Mouse (Mus musculus) lung, adult 18-20 months (tissue): ENCODE measurements at regions not wholly inside any gene's neighbourhood (a gene's known extent, or its start where the extent isn't known, plus 50 kb on each side); places are given as distances from the start of the nearest gene placed in this dataset.

Experiments
- DNase-seq, 2 experiments: peaks; one replicate each; pipeline ENCODE4 v3.0.0; 2022; ENCODE audit warnings: mixed read lengths in 2 of 2

DNA sequence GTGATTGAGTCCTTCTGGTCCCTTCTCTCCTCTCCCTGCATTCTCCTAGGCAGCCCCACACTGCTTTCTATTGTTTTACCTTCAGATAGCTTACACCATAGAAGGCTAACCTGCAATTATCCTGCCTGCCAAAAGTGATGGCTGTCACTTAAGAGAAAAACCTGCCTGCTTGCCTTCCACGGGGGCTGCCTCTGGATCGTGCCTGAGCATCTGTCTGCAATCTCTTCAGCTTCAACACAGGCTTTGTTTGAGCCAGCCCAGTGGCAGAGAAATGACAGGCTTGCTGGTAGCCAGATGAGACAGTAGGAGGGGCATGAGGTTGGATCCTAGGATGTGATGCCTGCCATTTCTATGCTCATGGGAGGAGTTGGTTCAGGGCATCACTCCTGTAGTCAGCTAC, 345.2 kb upstream of the Tshz3 start:
- DNase-seq: no peak

DNA sequence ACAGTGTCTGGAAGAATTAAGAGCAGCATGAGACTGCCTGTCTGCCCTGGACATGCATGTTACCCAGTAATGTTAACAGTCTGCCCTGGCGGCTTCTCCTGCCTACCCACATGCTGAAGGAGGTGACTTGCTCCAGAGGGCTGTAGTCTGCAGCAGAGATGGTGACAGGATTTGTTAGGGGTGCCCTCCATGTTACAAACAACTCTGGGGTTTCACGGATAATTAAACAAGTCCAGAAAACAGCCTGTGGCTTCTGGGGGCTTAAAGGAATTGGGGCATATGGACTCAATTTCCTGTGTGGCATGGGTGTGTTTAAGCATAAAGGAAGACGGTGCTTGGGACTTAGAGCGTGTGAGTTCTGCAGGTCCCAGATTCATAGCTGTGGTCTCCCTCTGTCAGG, 347.3 kb upstream of the Tshz3 start:
- no peak for DNase-seq

DNA sequence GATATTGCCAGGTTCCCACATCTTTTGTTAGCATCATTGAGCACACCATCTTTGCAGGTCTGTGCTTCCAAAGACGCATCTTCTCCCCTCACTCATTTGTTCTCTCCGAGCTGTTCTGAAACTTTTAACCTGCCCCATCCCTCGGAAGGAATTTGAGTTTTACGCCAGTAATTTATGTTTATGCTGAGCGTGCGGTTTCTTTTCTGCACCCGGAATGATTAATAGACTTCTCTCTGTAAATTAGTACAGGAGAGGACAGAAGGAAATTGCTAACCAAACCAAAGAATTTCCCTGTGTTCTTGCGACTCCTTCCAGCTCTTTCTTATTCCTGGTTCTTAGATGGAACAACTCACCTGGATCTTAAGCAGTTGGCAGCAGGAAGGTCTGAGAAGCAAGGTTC, 349.7 kb upstream of the Tshz3 start:
- DNase-seq: no peak

- no peak for DNase-seq
Observed at GRCm38 (mm10) chr7:36334857-36335256, 363.1 kb upstream of the Tshz3 start.

GRCm38 (mm10) chr7:36334091-36334490, 363.8 kb upstream of the Tshz3 start:
- DNase-seq: no peak

- no peak for DNase-seq
Observed at GRCm38 (mm10) chr7:36332633-36333032, 365.3 kb upstream of the Tshz3 start.

GRCm38 (mm10) chr7:36328141-36328540, 369.8 kb upstream of the Tshz3 start:
- no peak for DNase-seq

- DNase-seq: no peak
Observed at GRCm38 (mm10) chr7:36324035-36324434, 373.9 kb upstream of the Tshz3 start.

DNA sequence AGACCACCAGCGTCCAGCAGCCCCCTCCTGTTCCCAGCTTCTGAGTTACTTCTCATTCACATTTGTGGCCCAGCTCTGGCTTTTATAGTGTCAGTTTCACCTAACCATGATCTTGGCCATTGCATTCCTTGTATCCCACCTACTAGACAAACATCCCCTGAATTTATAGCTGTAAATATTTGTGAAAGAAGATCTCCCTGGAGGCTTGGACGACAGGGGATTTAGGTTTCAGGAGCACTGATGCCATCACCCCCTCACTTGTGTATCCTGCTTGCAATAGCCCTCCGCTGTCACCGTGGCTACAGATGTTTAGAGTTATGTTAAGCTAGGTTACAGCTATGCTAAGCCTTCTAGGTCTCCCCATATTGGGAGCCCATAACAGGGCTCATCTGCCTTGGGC, 375.7 kb upstream of the Tshz3 start:
- DNase-seq: no peak

GRCm38 (mm10) chr7:36317466-36318212, 380.3 kb upstream of the Tshz3 start:
- no peak for DNase-seq

GRCm38 (mm10) chr7:36313751-36314150, 384.2 kb upstream of the Tshz3 start:
- no peak for DNase-seq

DNA sequence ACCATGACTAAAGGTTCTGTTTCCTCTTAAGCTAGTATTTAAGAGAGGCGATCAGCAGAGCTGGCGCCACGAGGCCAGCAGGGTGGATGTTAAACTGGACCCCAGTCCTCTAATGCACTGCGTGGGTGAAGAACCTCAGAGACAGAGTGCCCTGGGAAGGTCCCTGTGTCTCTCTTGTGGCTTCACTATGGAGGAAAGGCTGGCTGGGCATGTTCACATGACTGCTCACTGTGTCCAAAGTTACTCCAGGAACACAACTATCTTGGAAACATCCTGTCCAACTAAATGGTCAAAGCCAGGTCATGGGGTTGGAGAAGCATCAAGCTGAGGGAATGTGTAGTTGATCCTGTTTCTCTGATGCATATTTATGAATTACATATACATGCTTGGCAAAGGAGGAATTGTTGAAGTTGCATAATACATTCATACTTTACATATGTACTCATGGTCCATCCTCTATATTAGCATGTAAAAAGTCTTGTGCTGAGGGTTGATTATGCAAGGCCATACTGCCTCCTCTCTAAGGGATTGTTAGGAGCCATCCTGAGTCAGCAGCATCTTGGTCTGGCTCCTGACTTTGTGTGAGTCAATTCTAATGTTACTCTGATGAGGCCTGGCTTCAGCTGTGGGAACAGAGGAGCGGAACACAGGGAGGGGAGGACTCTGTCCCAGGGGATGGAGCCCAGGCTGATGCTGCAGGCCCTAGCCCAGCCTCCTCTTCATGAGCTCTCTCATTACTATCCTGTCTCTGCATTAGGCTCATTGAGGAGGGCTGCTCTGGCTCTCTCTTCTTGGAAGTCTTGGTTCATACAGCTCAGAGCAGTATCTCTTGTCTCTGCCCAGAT, 387.9 kb upstream of the Tshz3 start:
- DNase-seq: no peak

DNA sequence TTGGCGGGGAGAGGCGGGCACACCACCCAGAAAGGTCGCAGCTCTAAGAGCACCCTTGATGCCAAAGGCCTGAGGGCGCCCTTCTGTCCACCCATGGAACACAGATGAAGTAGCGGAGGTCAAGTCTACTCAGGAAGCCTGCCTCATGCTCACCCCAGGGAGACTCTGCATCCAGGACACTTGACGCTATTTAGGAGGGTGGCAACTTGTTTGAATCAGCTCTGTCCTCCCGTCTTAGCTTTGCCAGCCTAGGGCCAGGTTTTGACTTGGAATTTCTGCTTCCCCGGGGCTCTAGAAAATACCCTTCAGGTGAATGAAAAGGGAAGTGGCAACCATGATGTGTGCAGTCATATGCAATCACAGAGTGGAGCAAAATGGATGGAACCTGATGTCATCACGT, 389.2 kb upstream of the Tshz3 start:
- DNase-seq: no peak

DNA sequence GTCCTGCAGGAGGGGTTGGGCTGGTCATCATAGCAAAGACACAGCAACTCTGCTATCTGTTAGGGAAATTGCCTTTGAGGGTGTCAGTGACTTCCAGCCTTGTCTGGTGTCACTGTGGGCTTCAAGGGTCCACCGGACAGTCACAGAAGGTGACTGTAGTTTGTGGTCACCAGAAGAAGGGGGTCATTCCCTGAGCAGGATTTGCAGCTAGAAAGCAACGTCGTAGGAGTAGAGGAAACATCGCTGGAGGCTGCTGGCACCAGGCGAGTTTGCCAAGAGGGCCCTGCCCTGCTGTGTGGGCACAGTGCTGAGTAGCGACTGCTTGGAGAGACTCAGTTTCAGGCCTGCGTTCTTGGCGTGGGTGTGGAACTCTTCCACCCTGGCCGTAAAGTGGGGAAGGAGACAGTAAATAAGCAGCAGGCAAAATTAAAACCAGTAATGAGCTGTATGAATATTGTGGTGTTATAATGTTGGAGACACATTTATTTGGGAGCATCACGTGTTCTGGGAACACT, 389.8 kb upstream of the Tshz3 start:
- DNase-seq: no peak

DNA sequence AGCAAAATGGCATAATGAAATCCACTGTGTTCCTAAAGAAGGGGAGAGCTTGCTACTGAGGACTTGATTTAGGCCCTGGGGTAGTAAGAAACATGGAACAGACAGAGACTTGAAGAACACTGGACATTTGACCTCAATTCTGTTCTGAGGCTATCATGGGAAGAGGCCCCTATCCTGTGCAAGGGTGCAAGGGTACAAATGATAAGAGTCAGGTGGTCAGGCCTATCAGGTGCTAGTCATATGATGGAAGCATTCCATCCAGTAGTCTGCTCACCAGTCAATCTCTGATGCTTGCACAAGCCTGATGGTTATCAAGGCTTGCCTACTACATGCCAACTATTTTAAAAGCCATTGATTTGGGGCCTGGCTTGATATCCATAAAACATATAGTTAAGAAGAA, 420.6 kb upstream of the Tshz3 start:
- no peak for DNase-seq

- DNase-seq: no peak
Observed at GRCm38 (mm10) chr7:36268966-36269365, 429.0 kb upstream of the Tshz3 start.

GRCm38 (mm10) chr7:36265163-36265823, 432.6 kb upstream of the Tshz3 start:
- DNase-seq: no peak

- peak in 1 of 2 experiments; percentile 9 for DNase-seq
Observed at GRCm38 (mm10) chr7:36262124-36262710, 435.7 kb upstream of the Tshz3 start.

GRCm38 (mm10) chr7:36257102-36257501, 440.8 kb upstream of the Tshz3 start:
- no peak for DNase-seq

GRCm38 (mm10) chr7:36247356-36247755, 444.6 kb upstream of the Zfp507 start:
- DNase-seq: peak; percentile 28 to 48

- no peak for DNase-seq
Observed at GRCm38 (mm10) chr7:36236673-36237072, 433.9 kb upstream of the Zfp507 start.

- DNase-seq: no peak
Observed at GRCm38 (mm10) chr7:36229031-36229430, 426.2 kb upstream of the Zfp507 start.

GRCm38 (mm10) chr7:36224416-36224815, 421.6 kb upstream of the Zfp507 start:
- no peak for DNase-seq
